Mouse (Mus musculus): Measurements from ENCODE around the gene Gm5105. TPM values are rescaled to one million over a fixed set of nuclear protein-coding genes. Genes with fewer than 3 reads are reported as not detected.

Gm5105 gene
- polyA plus RNA-seq (2014; fragmentation: Nextera tagmentation; extraction: Ambion mirVana), result 0.22 and 0.24 TPM in 2 replicates

DNA sequence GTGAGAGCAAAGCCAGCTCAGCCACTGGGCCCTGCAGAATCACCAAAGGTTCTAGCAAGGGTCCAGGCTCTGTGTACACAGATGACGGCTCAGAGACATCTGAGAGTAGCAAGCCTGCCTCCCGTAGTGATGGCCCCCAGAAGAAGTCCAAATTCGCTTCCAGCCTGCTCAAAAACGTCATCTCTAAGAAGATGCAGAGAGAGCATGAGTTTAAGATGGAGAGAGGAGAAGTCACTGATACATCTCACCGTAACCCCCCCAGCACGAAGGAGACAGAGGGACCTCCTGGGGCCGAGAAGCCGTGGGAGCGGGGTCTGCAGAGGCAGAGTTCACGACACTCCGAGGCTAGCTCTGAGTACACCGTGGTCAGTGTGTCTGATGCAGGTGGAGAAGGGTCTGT lies at the start of gene Gm5105:
Gene Gm5105, minus strand, starts transcription at position 101 of the 400 bp plus-strand sequence.
- no peaks in the 10 kb centered on the region for H3K27me3 ChIP-seq (ENCODE audit: control insufficient read depth, insufficient read depth, low read length)
- H3K4me3 ChIP-seq (ENCODE audit: low read length), result no peak within 1 kb of the TSS
- H3K9me3 ChIP-seq (ENCODE audit: control insufficient read depth, low read length), result no peaks in the 10 kb centered on the region
- ATAC-seq (ENCODE audit: low FRiP score, low TSS enrichment), result no peak
- H3K36me3 ChIP-seq (ENCODE audit: control insufficient read depth, insufficient read depth, low read length), result no peaks in the 10 kb centered on the region
- H3K4me2 ChIP-seq (replicated peaks; ENCODE audit: low read depth, low read length), result peak within 1 kb of the TSS; percentile 33
- 91% methylated on average over 12 of the region's 12 CpGs for WGBS
- no peak within 1 kb of the TSS for H3K27ac ChIP-seq (ENCODE audit: low read depth, low read length)
- H3K4me1 ChIP-seq (ENCODE audit: control insufficient read depth, insufficient read depth, low read length), result peaks cover 35% of the 10 kb centered on the region
- no peak within 1 kb of the TSS for H3K9ac ChIP-seq (ENCODE audit: low read depth, low read length)

DNA sequence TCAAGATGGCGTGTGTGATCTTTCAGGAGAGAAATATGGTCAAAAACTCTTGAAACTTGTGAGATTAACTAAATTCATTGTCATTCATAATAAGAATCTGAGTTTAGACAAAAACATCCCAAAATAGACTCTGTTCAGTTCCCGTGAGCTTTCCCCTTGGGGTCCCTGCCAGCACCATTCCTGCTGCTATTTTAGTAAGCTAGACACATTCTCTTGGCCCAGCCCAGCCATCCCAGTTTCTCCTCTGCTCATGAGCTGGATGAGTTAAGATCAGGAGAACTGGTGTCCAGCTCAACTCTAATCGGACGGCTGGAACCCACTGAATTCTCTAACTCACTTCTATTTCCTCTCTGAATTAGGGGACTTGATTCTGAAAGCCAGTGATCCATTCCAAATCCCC lies 49.7 kb upstream of the Gm5105 start:
- no peak overlapping the region for H3K4me2 ChIP-seq (replicated peaks; ENCODE audit: low read depth, low read length)
- 89% methylated on average over 4 of the region's 4 CpGs for WGBS

DNA sequence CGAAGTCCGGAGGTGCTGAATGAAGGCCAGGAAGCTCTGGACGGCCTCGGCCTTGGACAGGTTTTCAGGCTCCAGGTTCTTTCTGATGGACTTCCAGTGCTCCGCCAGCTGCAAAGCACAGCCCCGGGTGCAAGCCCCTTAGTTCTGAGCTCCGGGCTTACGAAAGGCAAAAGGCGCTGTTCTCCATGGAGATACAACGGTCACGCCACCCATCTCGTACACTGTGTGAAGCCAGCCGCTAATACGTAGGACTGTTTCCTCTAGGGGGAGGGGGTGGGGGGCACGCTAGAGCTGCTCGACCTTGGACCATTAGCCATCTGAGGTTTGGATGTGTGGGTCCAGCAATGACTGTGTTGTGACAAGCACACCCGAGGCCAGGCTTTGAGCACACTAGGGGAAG lies 46.9 kb upstream of the Gm5105 start:
- WGBS, result 88% methylated on average over 17 of the region's 17 CpGs
- no peak overlapping the region for H3K27ac ChIP-seq (ENCODE audit: low read depth, low read length)

More for the DNA sequence above, 49.7 kb upstream of the Gm5105 start:
- Histone ChIP-seq H3K9ac (ENCODE audit: low read depth, low read length) (no peak overlapping the region), H3K4me3 (ENCODE audit: low read length) (no peak overlapping the region), H3K4me1 (ENCODE audit: control insufficient read depth, insufficient read depth, low read length) (0 out of 2 replicates have a peak, but pooled peaks cover 3% of the 10 kb centered on the region), H3K9me3 (ENCODE audit: control insufficient read depth, low read length) (no peaks in the 10 kb centered on the region), H3K27ac (ENCODE audit: low read depth, low read length) (no peak overlapping the region), H3K27me3 (ENCODE audit: control insufficient read depth, insufficient read depth, low read length) (no peaks in the 10 kb centered on the region), H3K36me3 (ENCODE audit: control insufficient read depth, insufficient read depth, low read length) (no peaks in the 10 kb centered on the region)
- ATAC-seq (ENCODE audit: low FRiP score, low TSS enrichment), result no peak

DNA sequence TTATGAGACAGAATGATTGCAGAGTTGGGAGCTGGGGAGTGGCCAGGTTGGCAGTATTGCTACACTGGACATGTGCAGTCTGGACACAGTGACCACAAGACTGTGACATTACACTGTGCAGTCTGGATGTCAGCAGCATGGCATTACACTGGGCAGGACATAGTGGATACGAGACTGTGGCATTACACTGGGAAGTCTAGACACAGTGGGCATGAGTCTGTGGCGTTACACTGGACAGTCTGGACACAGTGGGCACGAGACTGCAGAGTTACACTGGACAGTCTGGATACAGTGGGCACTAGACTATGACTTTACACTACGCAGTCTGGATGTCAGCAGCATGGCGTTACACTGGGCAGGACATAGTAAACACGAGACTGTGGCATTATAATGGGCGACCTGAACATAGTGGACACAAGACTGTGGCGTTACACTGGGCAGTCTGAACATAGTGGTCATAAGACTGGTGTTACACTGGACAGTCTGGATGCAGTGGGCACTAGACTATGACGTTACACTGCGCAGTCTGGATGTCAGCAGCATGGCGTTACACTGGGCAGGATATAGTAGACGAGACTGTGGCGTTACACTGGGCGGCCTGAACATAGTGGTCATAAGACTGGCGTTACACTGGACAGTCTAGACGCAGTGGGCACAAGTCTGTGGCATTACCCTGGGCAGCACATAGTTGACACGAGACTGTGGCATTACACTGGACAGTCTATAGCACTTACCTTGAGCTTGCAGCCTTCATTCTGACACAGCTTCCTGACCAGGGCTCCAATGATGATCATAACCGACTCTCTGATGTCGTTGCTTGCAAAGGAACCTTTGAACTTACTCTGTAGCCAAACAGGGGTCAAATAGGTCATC lies 44.0 kb upstream of the Gm5105 start:
- WGBS, result 91% methylated on average over 19 of the region's 19 CpGs
- Histone ChIP-seq H3K9ac (ENCODE audit: low read depth, low read length) (no peak overlapping the region), H3K4me1 (ENCODE audit: control insufficient read depth, insufficient read depth, low read length) (no peaks in the 10 kb centered on the region), H3K9me3 (ENCODE audit: control insufficient read depth, low read length) (no peaks in the 10 kb centered on the region), H3K4me2 (replicated peaks; ENCODE audit: low read depth, low read length) (no peak overlapping the region), H3K36me3 (ENCODE audit: control insufficient read depth, insufficient read depth, low read length) (no peaks in the 10 kb centered on the region), H3K27me3 (ENCODE audit: control insufficient read depth, insufficient read depth, low read length) (no peaks in the 10 kb centered on the region), H3K27ac (ENCODE audit: low read depth, low read length) (no peak overlapping the region), H3K4me3 (ENCODE audit: low read length) (no peak overlapping the region)
- peak; percentile 16; the same call in 1 of the 2 replicates for ATAC-seq (ENCODE audit: low FRiP score, low TSS enrichment)

More for the DNA sequence above, 46.9 kb upstream of the Gm5105 start:
- Histone ChIP-seq H3K27me3 (ENCODE audit: control insufficient read depth, insufficient read depth, low read length) (no peaks in the 10 kb centered on the region), H3K4me2 (replicated peaks; ENCODE audit: low read depth, low read length) (no peak overlapping the region), H3K36me3 (ENCODE audit: control insufficient read depth, insufficient read depth, low read length) (no peaks in the 10 kb centered on the region), H3K9ac (ENCODE audit: low read depth, low read length) (no peak overlapping the region), H3K4me1 (ENCODE audit: control insufficient read depth, insufficient read depth, low read length) (0 out of 2 replicates have a peak, but pooled peaks cover 3% of the 10 kb centered on the region), H3K4me3 (ENCODE audit: low read length) (no peak overlapping the region), H3K9me3 (ENCODE audit: control insufficient read depth, low read length) (no peaks in the 10 kb centered on the region)
- ATAC-seq (ENCODE audit: low FRiP score, low TSS enrichment), result no peak

DNA sequence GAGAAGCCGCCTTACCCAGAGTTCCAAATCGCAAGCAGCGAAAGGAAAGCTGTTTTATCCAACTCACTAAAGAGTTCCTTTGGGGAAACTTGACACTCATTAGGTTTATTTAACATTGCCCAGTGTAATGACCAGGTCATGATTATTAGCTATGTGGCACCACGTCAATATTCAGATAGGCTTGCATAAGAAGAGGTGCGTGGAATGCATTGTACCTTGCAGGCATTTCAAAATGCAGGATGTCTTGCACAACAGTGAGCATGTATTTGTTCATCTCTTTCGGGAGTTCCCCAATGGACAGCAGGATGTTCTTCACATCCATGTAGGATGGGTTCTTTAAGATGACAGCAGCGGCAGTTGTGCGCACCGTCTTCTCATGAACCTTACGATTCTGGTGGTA lies 39.7 kb upstream of the Gm5105 start:
- Histone ChIP-seq H3K4me3 (ENCODE audit: low read length) (no peak overlapping the region), H3K27ac (ENCODE audit: low read depth, low read length) (no peak overlapping the region), H3K27me3 (ENCODE audit: control insufficient read depth, insufficient read depth, low read length) (no peaks in the 10 kb centered on the region), H3K4me1 (ENCODE audit: control insufficient read depth, insufficient read depth, low read length) (no peaks in the 10 kb centered on the region), H3K9me3 (ENCODE audit: control insufficient read depth, low read length) (no peaks in the 10 kb centered on the region), H3K9ac (ENCODE audit: low read depth, low read length) (no peak overlapping the region), H3K4me2 (replicated peaks; ENCODE audit: low read depth, low read length) (no peak overlapping the region), H3K36me3 (ENCODE audit: control insufficient read depth, insufficient read depth, low read length) (no peaks in the 10 kb centered on the region)
- ATAC-seq (ENCODE audit: low FRiP score, low TSS enrichment), result no peak
- 90% methylated on average over 10 of the region's 10 CpGs for WGBS

DNA sequence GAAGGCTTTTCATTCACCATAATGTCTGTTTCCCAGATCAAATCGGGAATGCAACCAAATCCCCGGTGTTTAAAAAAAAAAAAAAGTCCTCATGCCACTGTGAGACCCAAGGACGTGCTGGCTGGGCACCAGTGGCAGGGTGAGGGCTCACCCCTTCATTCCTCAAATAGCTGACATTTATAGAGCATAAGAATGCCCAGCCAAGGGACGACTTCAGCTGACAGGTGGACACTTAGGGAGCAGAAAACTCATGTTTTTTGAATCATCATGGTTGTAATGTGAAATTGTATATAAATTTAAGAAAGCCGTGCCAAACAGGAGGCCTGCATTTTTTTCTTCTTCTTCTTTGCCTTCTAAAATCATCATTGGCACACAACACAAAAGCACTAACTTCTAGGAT lies 37.9 kb upstream of the Gm5105 start:
- H3K4me1 ChIP-seq (ENCODE audit: control insufficient read depth, insufficient read depth, low read length), result no peaks in the 10 kb centered on the region
- no peaks in the 10 kb centered on the region for H3K27me3 ChIP-seq (ENCODE audit: control insufficient read depth, insufficient read depth, low read length)
- H3K27ac ChIP-seq (ENCODE audit: low read depth, low read length), result no peak overlapping the region
- no peak overlapping the region for H3K4me3 ChIP-seq (ENCODE audit: low read length)
- no peaks in the 10 kb centered on the region for H3K9me3 ChIP-seq (ENCODE audit: control insufficient read depth, low read length)
- no peak overlapping the region for H3K9ac ChIP-seq (ENCODE audit: low read depth, low read length)
- no peak for ATAC-seq (ENCODE audit: low FRiP score, low TSS enrichment)
- H3K36me3 ChIP-seq (ENCODE audit: control insufficient read depth, insufficient read depth, low read length), result no peaks in the 10 kb centered on the region
- 71% methylated on average over 5 of the region's 5 CpGs for WGBS
- H3K4me2 ChIP-seq (replicated peaks; ENCODE audit: low read depth, low read length), result no peak overlapping the region

DNA sequence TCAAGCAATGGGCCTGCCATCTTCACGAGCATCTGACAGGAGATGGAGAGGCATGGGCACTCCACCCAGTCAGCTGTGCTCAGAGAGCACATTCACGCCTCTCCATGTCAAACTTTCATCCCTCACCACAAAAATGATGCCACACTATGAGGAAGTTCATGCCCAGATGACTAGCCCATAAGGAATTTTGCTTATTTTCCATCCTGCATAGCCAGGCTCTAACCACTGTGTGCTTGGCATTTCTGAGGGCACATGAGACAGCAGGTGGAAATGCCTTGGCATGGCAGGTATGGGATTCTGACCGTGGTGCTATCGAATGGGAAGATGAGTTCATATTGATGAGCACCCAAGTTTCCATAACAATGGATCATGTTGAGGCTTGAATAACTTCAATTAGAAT lies 36.5 kb upstream of the Gm5105 start:
- Histone ChIP-seq H3K36me3 (ENCODE audit: control insufficient read depth, insufficient read depth, low read length) (no peaks in the 10 kb centered on the region), H3K4me3 (ENCODE audit: low read length) (no peak overlapping the region), H3K9me3 (ENCODE audit: control insufficient read depth, low read length) (no peaks in the 10 kb centered on the region), H3K27me3 (ENCODE audit: control insufficient read depth, insufficient read depth, low read length) (no peaks in the 10 kb centered on the region), H3K4me2 (replicated peaks; ENCODE audit: low read depth, low read length) (no peak overlapping the region), H3K9ac (ENCODE audit: low read depth, low read length) (no peak overlapping the region), H3K4me1 (ENCODE audit: control insufficient read depth, insufficient read depth, low read length) (no peaks in the 10 kb centered on the region), H3K27ac (ENCODE audit: low read depth, low read length) (no peak overlapping the region)
- WGBS, result 92% methylated on average over 4 of the region's 4 CpGs
- no peak for ATAC-seq (ENCODE audit: low FRiP score, low TSS enrichment)

DNA sequence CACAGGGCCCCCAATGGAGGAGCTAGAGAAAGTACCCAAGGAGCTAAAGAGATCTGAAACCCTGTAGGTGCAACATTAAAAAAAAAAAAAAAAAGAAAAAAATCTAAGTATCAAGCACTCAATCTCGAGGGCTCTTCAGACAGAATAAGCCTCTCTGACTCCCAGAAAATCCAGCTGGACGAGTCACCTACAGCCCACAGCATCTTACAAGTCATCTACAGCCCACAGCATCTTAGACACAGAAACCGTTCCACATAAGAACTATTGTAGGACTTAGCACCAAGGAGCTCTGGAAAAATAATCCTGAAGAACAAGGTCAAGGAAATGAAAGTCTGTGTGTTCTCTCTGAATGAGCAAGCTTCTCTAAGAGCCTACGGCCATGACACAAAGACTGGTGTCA lies 34.7 kb upstream of the Gm5105 start:
- Histone ChIP-seq H3K4me2 (replicated peaks; ENCODE audit: low read depth, low read length) (no peak overlapping the region), H3K9me3 (ENCODE audit: control insufficient read depth, low read length) (no peaks in the 10 kb centered on the region), H3K9ac (ENCODE audit: low read depth, low read length) (no peak overlapping the region), H3K27ac (ENCODE audit: low read depth, low read length) (no peak overlapping the region), H3K4me3 (ENCODE audit: low read length) (no peak overlapping the region), H3K36me3 (ENCODE audit: control insufficient read depth, insufficient read depth, low read length) (no peaks in the 10 kb centered on the region), H3K27me3 (ENCODE audit: control insufficient read depth, insufficient read depth, low read length) (no peaks in the 10 kb centered on the region), H3K4me1 (ENCODE audit: control insufficient read depth, insufficient read depth, low read length) (no peaks in the 10 kb centered on the region)
- ATAC-seq (ENCODE audit: low FRiP score, low TSS enrichment), result no peak
- WGBS, result 94% methylated on average over 4 of the region's 4 CpGs

DNA sequence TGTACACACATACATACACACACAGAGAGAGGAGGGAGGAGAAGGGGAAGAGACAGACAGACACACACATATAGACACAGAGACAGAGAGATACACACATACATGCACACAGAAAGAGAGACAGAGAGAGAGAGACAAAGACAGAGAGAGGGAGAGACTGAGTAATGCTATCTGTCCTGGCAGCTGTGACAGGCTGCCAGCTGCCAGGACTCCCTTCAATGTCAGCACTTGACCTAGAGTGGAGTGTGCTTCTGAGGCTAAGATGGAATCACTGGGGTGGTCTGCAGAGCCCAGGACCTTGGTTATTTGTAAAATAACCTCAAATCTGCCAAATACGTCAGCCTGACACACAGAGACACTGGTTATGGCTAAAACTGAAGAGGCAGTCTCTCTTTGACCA lies 30.5 kb upstream of the Gm5105 start:
- H3K4me3 ChIP-seq (ENCODE audit: low read length), result no peak overlapping the region
- no peaks in the 10 kb centered on the region for H3K9me3 ChIP-seq (ENCODE audit: control insufficient read depth, low read length)
- no peak overlapping the region for H3K9ac ChIP-seq (ENCODE audit: low read depth, low read length)
- 62% methylated on average over 1 of the region's 1 CpGs for WGBS
- H3K27ac ChIP-seq (ENCODE audit: low read depth, low read length), result no peak overlapping the region
- 0 out of 2 replicates have a peak, but pooled peaks cover 3% of the 10 kb centered on the region for H3K4me1 ChIP-seq (ENCODE audit: control insufficient read depth, insufficient read depth, low read length)
- ATAC-seq (ENCODE audit: low FRiP score, low TSS enrichment), result peak; percentile 77
- no peak overlapping the region for H3K4me2 ChIP-seq (replicated peaks; ENCODE audit: low read depth, low read length)
- H3K27me3 ChIP-seq (ENCODE audit: control insufficient read depth, insufficient read depth, low read length), result no peaks in the 10 kb centered on the region
- H3K36me3 ChIP-seq (ENCODE audit: control insufficient read depth, insufficient read depth, low read length), result no peaks in the 10 kb centered on the region
